Mouse (Mus musculus) intestine, embryonic 15.5 days (tissue): ENCODE data around the gene Cd55b. TPM values are rescaled to one million over a fixed set of nuclear protein-coding genes. Genes with fewer than 3 reads are reported as not detected.
"Not testable (repeated sequence)": the region's sequence is repeated elsewhere in the genome, so short reads cannot be mapped to it uniquely, and the experiment has no call there.

ENCODE experiments used
- ATAC-seq: fragments of 200-750 bp; cut with Nextera tagmentation; 2 replicates; pipeline ENCODE4 v1.8.0; 2017; ENCODE audit warnings: moderate TSS enrichment, moderate library complexity
- H3K27ac ChIP-seq: fragments of 300-500 bp; sonication (generic); 2 replicates; pipeline ENCODE4 v1.5.1; 2015; ENCODE audit warnings: mild to moderate bottlenecking, inconsistent platforms
- H3K27me3 ChIP-seq: fragments of 300-500 bp; sonication (generic); replicated peaks from 2 replicates; pipeline ENCODE4 v1.6.1; 2015; ENCODE audit warnings: inconsistent platforms
- H3K36me3 ChIP-seq: fragments of 300-500 bp; sonication (generic); 2 replicates; pipeline ENCODE4 v1.6.1; 2015; ENCODE audit warnings: inconsistent platforms
- H3K4me1 ChIP-seq: fragments of 300-500 bp; sonication (generic); replicated peaks from 2 replicates; pipeline ENCODE4 v1.6.1; 2015; ENCODE audit warnings: inconsistent platforms
- H3K4me2 ChIP-seq: fragments of 300-500 bp; sonication (generic); replicated peaks from 2 replicates; pipeline ENCODE4 v1.6.1; 2015; ENCODE audit warnings: mild to moderate bottlenecking, inconsistent platforms
- H3K4me3 ChIP-seq: fragments of 300-500 bp; sonication (generic); replicated peaks from 2 replicates; pipeline ENCODE4 v1.5.1; 2015; ENCODE audit warnings: inconsistent platforms
- H3K9ac ChIP-seq: fragments of 300-500 bp; sonication (generic); 2 replicates; pipeline ENCODE4 v1.6.1; 2015; ENCODE audit warnings: inconsistent platforms
- H3K9me3 ChIP-seq: fragments of 300-500 bp; sonication (generic); 2 replicates; pipeline ENCODE4 v1.6.1; 2016; ENCODE audit warnings: inconsistent platforms
- WGBS: fragments of 180-500 bp; shearing (Covaris S2); methylation state at CpG from one replicate; pipeline ENCODE4 v1.1.7; 2015; 5-methylcytosine and 5-hydroxymethylcytosine counted together
- polyA plus RNA-seq: library from polyadenylated mRNA; unstranded; fragments of >200 nt; fragmentation: Nextera tagmentation; extraction: Ambion mirVana; gene quantifications from 2 replicates; pipeline ENCODE4 v1.2.1, GENCODE M21; 2015

Cd55b gene
- polyA plus RNA-seq = not detected in 2 replicates

DNA sequence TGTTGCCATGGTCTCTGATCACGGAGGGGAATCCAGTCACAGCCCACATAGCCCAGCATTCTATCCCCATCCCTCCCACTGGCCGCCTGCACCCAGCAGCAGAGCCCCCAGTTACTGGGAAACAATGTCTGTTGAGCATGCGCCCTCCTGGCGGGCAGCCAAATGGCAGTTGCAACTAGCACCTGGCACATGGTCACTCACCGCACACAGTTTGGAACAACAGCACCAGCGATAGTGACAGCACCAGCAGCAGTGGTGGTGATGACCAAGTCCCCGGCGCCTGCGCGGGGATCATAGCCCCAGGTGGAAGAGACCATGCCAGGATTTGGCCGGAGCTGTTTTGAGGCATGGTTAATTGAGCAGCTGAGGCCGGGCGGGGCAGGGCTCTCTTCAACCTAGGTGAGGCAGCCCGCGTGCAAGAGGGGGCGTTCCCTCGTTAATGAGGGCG is at the start of gene Cd55b:
Cd55b (minus strand) TSS at position 346 of the 448 bp plus-strand sequence.
- Histone ChIP-seq H3K9me3 (no peaks in the 10 kb centered on the region), H3K27me3 (no peaks in the 10 kb centered on the region), H3K4me3 (no peak within 1 kb of the TSS), H3K27ac (no peak within 1 kb of the TSS), H3K36me3 (no peaks in the 10 kb centered on the region), H3K4me2 (no peak within 1 kb of the TSS), H3K9ac (no peak within 1 kb of the TSS), H3K4me1 (0 out of 2 replicates have a peak, but pooled peaks cover 2% of the 10 kb centered on the region)
- 62% methylated on average over 18 of the region's 18 CpGs for WGBS
- peak; percentile 55 for ATAC-seq

GRCm38 (mm10) chr1:130470074-130470473 is 47.3 kb upstream of the Cd55b start:
- H3K4me1 ChIP-seq = peaks cover 3% of the 10 kb centered on the region; the same call in 1 of the 2 replicates
- no peaks in the 10 kb centered on the region for H3K27me3 ChIP-seq
- H3K4me2 ChIP-seq = no peak overlapping the region
- H3K9me3 ChIP-seq = no peaks in the 10 kb centered on the region
- no peaks in the 10 kb centered on the region for H3K36me3 ChIP-seq
- no peak overlapping the region for H3K4me3 ChIP-seq
- no peak for ATAC-seq
- H3K9ac ChIP-seq = no peak overlapping the region
- no peak overlapping the region for H3K27ac ChIP-seq
- 70% methylated on average over 4 of the region's 4 CpGs for WGBS

DNA sequence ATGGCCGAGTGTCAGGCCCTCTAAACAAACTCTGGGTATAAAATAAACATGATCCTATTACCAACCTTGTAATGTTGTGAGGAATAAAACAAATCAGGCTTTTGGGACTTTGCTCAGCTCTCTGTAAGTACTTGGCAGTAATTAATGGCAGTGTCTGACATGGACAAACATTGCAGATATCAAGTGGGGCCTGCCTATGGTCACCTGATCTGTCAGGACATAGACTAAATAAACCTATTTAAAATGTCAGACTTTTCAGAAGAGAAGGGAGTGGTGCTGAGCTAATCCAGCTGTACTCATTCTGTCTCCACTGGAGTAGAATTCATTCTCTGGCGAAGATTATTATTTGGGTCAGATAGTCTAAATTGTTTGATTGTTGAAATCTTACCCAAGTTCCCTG is 44.6 kb upstream of the Cd55b start:
- no peak overlapping the region for H3K4me3 ChIP-seq
- H3K27ac ChIP-seq = no peak overlapping the region
- H3K36me3 ChIP-seq = no peaks in the 10 kb centered on the region
- peak; percentile 62 for ATAC-seq
- H3K9me3 ChIP-seq = no peaks in the 10 kb centered on the region
- no peak overlapping the region for H3K4me2 ChIP-seq
- no peak overlapping the region for H3K9ac ChIP-seq
- 17% methylated on average over 2 of the region's 2 CpGs for WGBS
- peaks cover 7% of the 10 kb centered on the region for H3K4me1 ChIP-seq
- H3K27me3 ChIP-seq = no peaks in the 10 kb centered on the region

DNA sequence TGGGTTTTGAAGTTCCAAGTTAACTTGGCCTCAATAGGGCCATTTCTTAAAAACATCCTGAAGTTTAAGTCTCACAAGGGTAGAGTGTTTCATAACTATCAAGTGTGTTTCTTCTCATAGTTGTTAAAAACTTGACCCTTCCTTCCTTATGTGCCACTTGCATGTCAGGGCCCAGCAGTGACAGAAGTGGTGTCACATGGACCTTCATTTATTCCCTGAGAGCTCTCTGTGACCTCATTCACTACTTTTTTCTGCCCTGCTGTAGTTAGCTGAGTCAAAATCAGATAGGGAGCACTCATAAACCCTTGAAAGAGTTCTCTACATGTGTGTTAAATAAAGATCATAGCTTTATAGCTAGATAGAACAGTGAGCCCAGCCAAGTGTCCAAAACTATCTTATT is 41.4 kb upstream of the Cd55b start:
- H3K27me3 ChIP-seq = no peaks in the 10 kb centered on the region
- no peak overlapping the region for H3K4me3 ChIP-seq
- no peak for ATAC-seq
- H3K4me2 ChIP-seq = no peak overlapping the region
- H3K27ac ChIP-seq = no peak overlapping the region
- no peaks in the 10 kb centered on the region for H3K9me3 ChIP-seq
- H3K9ac ChIP-seq = no peak overlapping the region
- H3K36me3 ChIP-seq = no peaks in the 10 kb centered on the region
- H3K4me1 ChIP-seq = peaks cover 7% of the 10 kb centered on the region

GRCm38 (mm10) chr1:130462867-130463266 is 40.1 kb upstream of the Cd55b start:
- Histone ChIP-seq H3K9me3 (no peaks in the 10 kb centered on the region), H3K9ac (peak overlapping the region; percentile 52), H3K4me1 (peaks cover 7% of the 10 kb centered on the region), H3K36me3 (no peaks in the 10 kb centered on the region), H3K4me3 (peak overlapping the region; percentile 65), H3K4me2 (peak overlapping the region; percentile 88), H3K27me3 (no peaks in the 10 kb centered on the region), H3K27ac (peak overlapping the region; percentile 67; the same call in 1 of the 2 replicates)
- WGBS = 5% methylated on average over 4 of the region's 4 CpGs
- no peak; the same call in 1 of the 2 replicates for ATAC-seq

- H3K4me2 ChIP-seq = peak within 1 kb of the TSS; percentile 88
- no peaks in the 10 kb centered on the region for H3K36me3 ChIP-seq
- H3K4me1 ChIP-seq = peaks cover 7% of the 10 kb centered on the region
- H3K9me3 ChIP-seq = no peaks in the 10 kb centered on the region
- WGBS = under 1% methylated on average over 45 of the region's 45 CpGs
- peak within 1 kb of the TSS; percentile 67 for H3K27ac ChIP-seq
- peak; percentile 95 for ATAC-seq
- H3K9ac ChIP-seq = peak within 1 kb of the TSS; percentile 52
- H3K4me3 ChIP-seq = peak within 1 kb of the TSS; percentile 65
- H3K27me3 ChIP-seq = no peaks in the 10 kb centered on the region
Observed at GRCm38 (mm10) chr1:130462084-130462861, 39.5 kb upstream of the Cd55b start, which contains the start of gene Cd55. Cd55 (minus strand) TSS chr1:130462744.

DNA sequence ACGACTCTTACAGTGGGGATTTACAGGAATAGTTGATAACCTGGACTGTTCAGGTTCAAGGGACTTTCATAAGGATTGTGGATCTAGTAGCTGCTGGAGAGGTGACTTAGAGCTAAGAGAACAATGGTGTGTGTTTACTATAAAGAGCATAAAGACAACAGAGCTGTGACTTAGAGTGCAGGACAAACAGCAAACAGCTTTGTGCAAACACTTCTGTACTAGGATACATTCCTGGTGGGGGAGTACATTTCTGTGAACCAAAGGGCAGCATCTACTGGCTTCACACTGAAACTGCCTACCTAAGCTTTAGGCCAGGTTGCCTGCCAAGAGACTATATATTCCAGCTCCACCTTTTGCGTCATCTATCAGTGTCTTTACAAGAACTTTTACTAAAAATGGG is 32.3 kb upstream of the Cd55b start:
- ATAC-seq = no peak
- no peaks in the 10 kb centered on the region for H3K9me3 ChIP-seq
- no peak overlapping the region for H3K4me2 ChIP-seq
- no peak overlapping the region for H3K4me3 ChIP-seq
- H3K4me1 ChIP-seq = no peaks in the 10 kb centered on the region
- no peaks in the 10 kb centered on the region for H3K36me3 ChIP-seq
- no peak overlapping the region for H3K9ac ChIP-seq
- H3K27ac ChIP-seq = no peak overlapping the region
- WGBS = 85% methylated on average over 2 of the region's 2 CpGs
- H3K27me3 ChIP-seq = no peaks in the 10 kb centered on the region

DNA sequence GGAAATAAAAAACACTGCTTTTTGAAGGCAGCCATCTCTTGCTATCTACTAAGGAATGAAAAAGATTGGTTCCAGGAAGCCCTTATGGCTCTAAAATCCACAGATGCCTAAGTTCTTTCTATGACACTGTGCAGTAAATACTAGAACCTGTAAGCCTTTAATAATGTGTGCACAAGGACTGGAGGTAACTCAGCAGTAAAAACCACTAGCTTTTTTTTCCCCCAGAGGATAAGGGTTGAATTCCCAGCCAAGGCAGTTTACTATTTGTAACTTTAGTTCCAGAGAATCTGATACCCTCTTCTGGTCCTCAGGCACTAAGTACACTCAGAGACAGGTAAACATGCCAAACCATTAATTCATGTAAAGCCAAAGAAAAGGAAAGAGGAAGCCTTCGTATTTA is 20.1 kb upstream of the Cd55b start:
- not testable (repeated sequence) for H3K4me2 ChIP-seq, H3K36me3 ChIP-seq, H3K4me3 ChIP-seq, H3K4me1 ChIP-seq, H3K9me3 ChIP-seq, H3K9ac ChIP-seq, H3K27me3 ChIP-seq, ATAC-seq, H3K27ac ChIP-seq
- WGBS = 29% methylated on average over 1 of the region's 1 CpGs

- no peak for ATAC-seq
- Histone ChIP-seq H3K9me3 (no peaks in the 10 kb centered on the region), H3K27ac (no peak overlapping the region), H3K9ac (no peak overlapping the region), H3K36me3 (no peaks in the 10 kb centered on the region), H3K27me3 (no peaks in the 10 kb centered on the region), H3K4me3 (no peak overlapping the region), H3K4me2 (no peak overlapping the region), H3K4me1 (0 out of 2 replicates have a peak, but pooled peaks cover 2% of the 10 kb centered on the region)
- WGBS = 81% methylated on average over 4 of the region's 4 CpGs
Observed at GRCm38 (mm10) chr1:130430920-130431319, 8.1 kb upstream of the Cd55b start.

DNA sequence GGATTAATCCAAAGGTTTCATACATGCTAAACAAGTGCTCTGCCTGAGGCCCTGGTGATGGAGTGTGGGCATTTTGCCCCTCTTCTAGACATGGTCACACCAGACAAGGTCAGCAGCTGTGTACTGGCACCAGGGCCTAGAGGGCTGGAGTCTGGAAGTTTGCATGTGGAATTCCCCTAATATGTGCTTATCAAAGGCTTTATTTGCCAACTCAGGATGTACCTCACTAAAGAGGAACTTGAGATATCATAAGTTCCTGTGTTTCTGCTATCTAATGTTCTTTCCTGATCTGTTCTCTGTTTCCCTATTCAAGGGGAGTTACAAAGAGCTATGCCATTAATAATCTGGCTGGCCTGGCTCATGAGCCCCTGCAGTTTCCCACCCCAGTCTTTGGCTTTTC is 5.9 kb upstream of the Cd55b start:
- H3K27me3 ChIP-seq, H3K4me3 ChIP-seq, H3K4me2 ChIP-seq, ATAC-seq, H3K27ac ChIP-seq, H3K4me1 ChIP-seq, H3K36me3 ChIP-seq, H3K9ac ChIP-seq, H3K9me3 ChIP-seq: not testable (repeated sequence)

GRCm38 (mm10) chr1:130427175-130427853 is 4.5 kb upstream of the Cd55b start:
- ATAC-seq = peak; percentile 80
- not testable (repeated sequence) for H3K9me3 ChIP-seq, H3K4me1 ChIP-seq, H3K27ac ChIP-seq, H3K27me3 ChIP-seq, H3K9ac ChIP-seq, H3K4me2 ChIP-seq, H3K4me3 ChIP-seq, H3K36me3 ChIP-seq
- WGBS = 18% methylated on average over 3 of the region's 3 CpGs

GRCm38 (mm10) chr1:130422033-130422432 is 776 bp downstream of the Cd55b start:
- not testable (repeated sequence) for H3K4me2 ChIP-seq, H3K4me3 ChIP-seq, H3K36me3 ChIP-seq, H3K4me1 ChIP-seq, ATAC-seq, H3K27me3 ChIP-seq, H3K27ac ChIP-seq, H3K9ac ChIP-seq, H3K9me3 ChIP-seq
- WGBS = no CpG with 5 or more reads among the region's 6 CpGs
